Mouse (Mus musculus) ES-E14 (cell line): Measurements from ENCODE around the gene Tbccd1.
"Not testable (repeated sequence)": the region's sequence is repeated elsewhere in the genome, so short reads cannot be mapped to it uniquely, and the experiment has no call there.

ENCODE experiments used
- HCFC1 ChIP-seq: IDR thresholded peaks from 2 replicates; pipeline ENCODE4 v1.6.1; 2012; ENCODE audit warnings: low read length, inconsistent platforms, borderline replicate concordance; ENCODE audit not compliant: insufficient read depth
- MAFK ChIP-seq: IDR thresholded peaks from 2 replicates; pipeline ENCODE4 v1.6.1; 2014; ENCODE audit warnings: mild to moderate bottlenecking, low read depth, low read length, inconsistent platforms; ENCODE audit not compliant: insufficient read depth
- ZC3H11A ChIP-seq: IDR thresholded peaks from 2 replicates; pipeline ENCODE4 v1.6.1; 2012; ENCODE audit warnings: low read depth, mild to moderate bottlenecking, inconsistent platforms, low read length, borderline replicate concordance

- TF ChIP-seq HCFC1, MAFK, ZC3H11A: not testable (repeated sequence)
Observed at GRCm38 (mm10) chr16:22778296-22778695, 79.2 kb downstream of the Tbccd1 start.
